Mouse (Mus musculus) lung, embryonic 15.5 days (tissue): ENCODE results near the gene Asic4. TPM values are rescaled to one million over a fixed set of nuclear protein-coding genes. Genes with fewer than 3 reads are reported as not detected.

Experiments used
- ATAC-seq: fragments of 200-750 bp; cut with Nextera tagmentation; 2 replicates; pipeline ENCODE4 v1.8.0; 2017; ENCODE audit warnings: moderate number of reproducible peaks, borderline replicate concordance; ENCODE audit not compliant: low FRiP score, low TSS enrichment; ENCODE audit errors: extremely low read depth
- H3K27ac ChIP-seq: fragments of 300-500 bp; sonication (generic); 2 replicates; pipeline ENCODE4 v1.5.1; 2015; ENCODE audit warnings: moderate library complexity, mild to moderate bottlenecking, inconsistent platforms
- H3K27me3 ChIP-seq: fragments of 300-500 bp; sonication (generic); 2 replicates; pipeline ENCODE4 v1.6.1; 2015; ENCODE audit warnings: inconsistent platforms
- H3K36me3 ChIP-seq: fragments of 300-500 bp; sonication (generic); 2 replicates; pipeline ENCODE4 v1.6.1; 2015; ENCODE audit warnings: inconsistent platforms
- H3K4me1 ChIP-seq: fragments of 300-500 bp; sonication (generic); 2 replicates; pipeline ENCODE4 v1.6.1; 2015; ENCODE audit warnings: inconsistent platforms
- H3K4me2 ChIP-seq: fragments of 300-500 bp; sonication (generic); 2 replicates; pipeline ENCODE4 v1.6.1; 2015; ENCODE audit warnings: inconsistent platforms, mild to moderate bottlenecking, moderate library complexity
- H3K4me3 ChIP-seq: fragments of 300-500 bp; sonication (generic); 2 replicates; pipeline ENCODE4 v1.5.1; 2015; ENCODE audit warnings: mild to moderate bottlenecking, inconsistent platforms
- H3K9ac ChIP-seq: fragments of 300-500 bp; sonication (generic); 2 replicates; pipeline ENCODE4 v1.6.1; 2015; ENCODE audit warnings: inconsistent platforms
- H3K9me3 ChIP-seq: fragments of 300-500 bp; sonication (generic); 2 replicates; pipeline ENCODE4 v1.6.1; 2016; ENCODE audit warnings: inconsistent platforms
- WGBS: fragments of 180-500 bp; shearing (Covaris S2); methylation state at CpG from one replicate; pipeline ENCODE4 v1.1.7; 2015; 5-methylcytosine and 5-hydroxymethylcytosine counted together
- polyA plus RNA-seq: library from polyadenylated mRNA; unstranded; fragments of >200 nt; fragmentation: Nextera tagmentation; extraction: Ambion mirVana; gene quantifications from 2 replicates; pipeline ENCODE4 v1.2.1, GENCODE M21; 2015

Gene Asic4
- polyA plus RNA-seq, 1 experiment from 2014 or later: 0.26 TPM

- H3K9me3 ChIP-seq: no peaks in the 10 kb centered on the region
- 2% methylated on average over 71 of the region's 71 CpGs for WGBS
- peaks cover 56% of the 10 kb centered on the region for H3K27me3 ChIP-seq
- peaks cover 19% of the 10 kb centered on the region for H3K4me1 ChIP-seq
- peak overlapping the region; percentile 19; the same call in 1 of the 2 replicates for H3K9ac ChIP-seq
- H3K36me3 ChIP-seq: 0 out of 2 replicates have a peak, but pooled peaks cover 7% of the 10 kb centered on the region
- peak overlapping the region; percentile 59 for H3K4me2 ChIP-seq
- peak; percentile 59; the same call in 1 of the 2 replicates for ATAC-seq
- H3K27ac ChIP-seq: no peak overlapping the region
- H3K4me3 ChIP-seq: peak overlapping the region; percentile 32
These were observed 27.3 kb upstream of the Asic4 start for GRCm38 (mm10) chr1:75422823-75423471.

GRCm38 (mm10) chr1:75423780-75424390, 26.4 kb upstream of the Asic4 start:
- Histone ChIP-seq H3K27me3 (peaks cover 56% of the 10 kb centered on the region), H3K4me3 (no peak overlapping the region), H3K27ac (no peak overlapping the region), H3K4me2 (no peak overlapping the region), H3K36me3 (no peaks in the 10 kb centered on the region), H3K9me3 (no peaks in the 10 kb centered on the region), H3K9ac (no peak overlapping the region), H3K4me1 (peaks cover 19% of the 10 kb centered on the region)
- no peak for ATAC-seq
- WGBS: 80% methylated on average over 11 of the region's 11 CpGs

DNA sequence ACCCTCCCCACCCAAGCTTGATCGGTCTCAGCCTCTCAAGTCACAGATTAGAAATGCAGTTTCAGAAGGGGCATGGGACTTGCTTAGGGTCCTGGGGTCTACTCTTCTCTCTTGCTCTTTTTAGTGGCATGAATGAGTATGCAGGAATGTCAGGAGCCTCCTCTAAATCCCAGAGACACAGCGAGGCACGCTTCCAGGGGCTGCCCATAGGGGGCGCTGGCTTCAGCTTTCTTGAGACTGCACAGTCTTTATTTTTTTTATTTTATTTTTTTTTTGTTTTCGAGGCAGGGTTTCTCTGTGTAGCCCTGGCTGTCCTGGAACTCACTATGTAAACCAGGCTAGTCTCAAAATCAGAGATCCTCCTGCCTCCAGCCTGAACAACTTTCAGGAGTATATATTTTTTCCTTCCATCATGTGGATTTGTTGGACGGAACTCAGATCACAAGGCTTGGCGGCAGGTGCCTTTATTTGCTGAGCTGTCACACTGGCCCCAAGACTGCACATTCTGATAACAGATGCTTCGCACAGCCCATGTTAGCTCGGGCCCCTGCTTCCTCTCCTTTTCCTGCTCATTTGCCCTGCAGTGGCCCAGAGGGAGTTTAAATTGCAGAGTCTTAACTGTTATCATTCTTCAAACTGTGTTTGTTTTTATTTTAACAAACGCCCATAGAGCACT, 24.3 kb upstream of the Asic4 start:
- Histone ChIP-seq H3K27ac (no peak overlapping the region), H3K4me3 (no peak overlapping the region), H3K27me3 (peaks cover 41% of the 10 kb centered on the region), H3K4me1 (peaks cover 19% of the 10 kb centered on the region), H3K9ac (no peak overlapping the region), H3K9me3 (no peaks in the 10 kb centered on the region), H3K36me3 (no peaks in the 10 kb centered on the region), H3K4me2 (no peak overlapping the region)
- 20% methylated on average over 10 of the region's 10 CpGs for WGBS
- no peak for ATAC-seq

DNA sequence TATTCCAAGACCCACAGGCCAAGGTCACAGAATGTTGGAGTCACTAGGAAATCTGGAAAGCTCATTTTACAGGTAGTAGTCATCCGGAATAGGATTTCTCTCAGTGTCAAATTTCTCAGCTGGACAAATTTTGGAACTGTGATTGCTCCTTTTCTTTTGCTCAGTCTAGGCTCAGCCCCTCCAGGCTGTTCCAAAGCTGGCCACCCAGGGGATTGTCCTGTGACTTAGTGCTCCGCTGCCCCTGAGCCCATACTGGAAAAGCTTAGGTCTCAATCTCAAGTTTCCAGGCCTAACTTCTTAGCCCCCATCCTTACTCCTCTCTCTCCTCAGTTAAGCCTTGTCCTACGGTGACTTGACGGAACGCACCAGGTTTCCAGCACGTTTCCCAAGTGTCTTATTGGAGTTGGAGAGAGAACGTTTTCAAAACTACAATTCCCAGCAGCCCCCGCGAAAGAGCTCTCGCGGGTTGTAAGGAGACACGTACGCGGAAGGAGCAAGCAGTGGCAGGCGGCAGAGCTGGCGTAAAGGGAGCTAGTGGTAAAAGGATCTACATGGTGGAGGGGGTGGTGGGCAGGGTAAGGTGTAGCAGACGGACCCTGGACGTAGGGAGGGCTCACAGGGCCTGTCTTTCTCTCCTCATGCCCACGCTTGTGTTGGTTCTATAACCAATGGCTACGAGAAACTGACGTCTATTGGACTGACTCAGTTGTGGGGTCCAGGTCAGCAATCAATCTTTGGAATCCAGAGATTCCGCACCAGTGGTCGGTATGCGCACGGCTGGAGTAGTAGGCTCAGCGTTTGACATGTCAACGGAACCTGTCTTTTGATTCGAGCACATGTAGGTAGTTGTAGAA, 14.5 kb upstream of the Asic4 start, which contains the start of gene Gmppa:
TSS of gene Gmppa (plus strand) at position 456 of the 854 bp plus-strand sequence.
- peak; percentile 85 for ATAC-seq
- Histone ChIP-seq H3K4me2 (peak within 1 kb of the TSS; percentile 62), H3K9me3 (no peaks in the 10 kb centered on the region), H3K4me3 (peak within 1 kb of the TSS; percentile 64), H3K27me3 (no peaks in the 10 kb centered on the region), H3K27ac (peak within 1 kb of the TSS; percentile 55), H3K36me3 (no peaks in the 10 kb centered on the region), H3K4me1 (peaks cover 11% of the 10 kb centered on the region), H3K9ac (peak within 1 kb of the TSS; percentile 66)
- WGBS: 6% methylated on average over 28 of the region's 28 CpGs

DNA sequence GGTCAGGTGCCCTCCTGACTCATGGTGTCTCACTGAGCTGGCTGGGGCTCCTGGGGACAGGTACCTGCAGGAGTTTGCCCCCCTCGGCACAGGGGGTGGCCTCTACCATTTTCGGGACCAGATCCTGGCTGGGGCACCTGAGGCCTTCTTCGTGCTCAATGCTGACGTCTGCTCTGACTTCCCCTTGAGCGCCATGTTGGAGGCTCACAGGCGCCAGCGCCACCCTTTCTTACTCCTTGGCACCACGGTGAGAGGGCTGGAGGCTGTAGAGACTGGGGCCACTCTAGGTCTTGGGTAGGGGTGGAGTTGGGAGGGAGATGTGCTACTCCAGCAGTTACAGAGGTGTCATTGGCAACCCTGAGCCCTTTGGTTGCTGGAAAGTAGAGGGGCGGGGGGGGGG, 11.5 kb upstream of the Asic4 start:
- H3K4me3 ChIP-seq: no peak overlapping the region
- no peaks in the 10 kb centered on the region for H3K9me3 ChIP-seq
- ATAC-seq: no peak
- no peak overlapping the region for H3K27ac ChIP-seq
- no peaks in the 10 kb centered on the region for H3K36me3 ChIP-seq
- no peak overlapping the region for H3K9ac ChIP-seq
- H3K27me3 ChIP-seq: no peaks in the 10 kb centered on the region
- no peak overlapping the region for H3K4me2 ChIP-seq
- peaks cover 25% of the 10 kb centered on the region for H3K4me1 ChIP-seq
- 74% methylated on average over 8 of the region's 9 CpGs for WGBS

GRCm38 (mm10) chr1:75440661-75441060, 9.6 kb upstream of the Asic4 start:
- WGBS: 90% methylated on average over 7 of the region's 7 CpGs
- Histone ChIP-seq H3K9me3 (no peaks in the 10 kb centered on the region), H3K4me2 (no peak overlapping the region), H3K4me3 (no peak overlapping the region), H3K9ac (no peak overlapping the region), H3K27me3 (peaks cover 13% of the 10 kb centered on the region), H3K36me3 (no peaks in the 10 kb centered on the region), H3K27ac (no peak overlapping the region), H3K4me1 (peaks cover 36% of the 10 kb centered on the region)
- ATAC-seq: no peak

GRCm38 (mm10) chr1:75441471-75441996, 8.7 kb upstream of the Asic4 start:
- ATAC-seq: no peak
- Histone ChIP-seq H3K36me3 (no peaks in the 10 kb centered on the region), H3K4me1 (peaks cover 41% of the 10 kb centered on the region), H3K9me3 (no peaks in the 10 kb centered on the region), H3K27ac (no peak overlapping the region), H3K27me3 (peaks cover 21% of the 10 kb centered on the region), H3K4me3 (no peak overlapping the region), H3K9ac (no peak overlapping the region), H3K4me2 (no peak overlapping the region)
- WGBS: 85% methylated on average over 15 of the region's 15 CpGs

DNA sequence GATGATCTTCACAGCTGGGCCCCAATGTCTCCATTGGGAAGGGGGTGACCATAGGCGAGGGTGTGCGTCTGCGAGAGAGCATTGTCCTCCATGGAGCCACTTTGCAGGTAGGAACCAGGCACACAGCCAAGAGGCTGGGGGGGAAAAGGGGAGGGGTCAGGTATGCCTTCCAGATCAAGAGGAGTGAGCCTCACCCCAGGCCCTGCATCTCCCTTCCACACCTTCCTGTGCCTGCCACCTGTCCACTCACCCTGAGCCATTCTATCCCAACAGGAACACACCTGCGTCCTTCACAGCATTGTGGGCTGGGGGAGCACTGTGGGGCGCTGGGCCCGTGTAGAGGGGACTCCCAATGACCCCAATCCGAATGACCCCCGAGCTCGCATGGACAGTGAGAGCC, 8.1 kb upstream of the Asic4 start:
- H3K4me1 ChIP-seq: peaks cover 43% of the 10 kb centered on the region
- H3K27ac ChIP-seq: no peak overlapping the region
- H3K4me3 ChIP-seq: no peak overlapping the region
- H3K27me3 ChIP-seq: peaks cover 28% of the 10 kb centered on the region
- no peak overlapping the region for H3K9ac ChIP-seq
- WGBS: 71% methylated on average over 9 of the region's 9 CpGs
- H3K36me3 ChIP-seq: no peaks in the 10 kb centered on the region
- ATAC-seq: no peak
- no peak overlapping the region for H3K4me2 ChIP-seq
- no peaks in the 10 kb centered on the region for H3K9me3 ChIP-seq

DNA sequence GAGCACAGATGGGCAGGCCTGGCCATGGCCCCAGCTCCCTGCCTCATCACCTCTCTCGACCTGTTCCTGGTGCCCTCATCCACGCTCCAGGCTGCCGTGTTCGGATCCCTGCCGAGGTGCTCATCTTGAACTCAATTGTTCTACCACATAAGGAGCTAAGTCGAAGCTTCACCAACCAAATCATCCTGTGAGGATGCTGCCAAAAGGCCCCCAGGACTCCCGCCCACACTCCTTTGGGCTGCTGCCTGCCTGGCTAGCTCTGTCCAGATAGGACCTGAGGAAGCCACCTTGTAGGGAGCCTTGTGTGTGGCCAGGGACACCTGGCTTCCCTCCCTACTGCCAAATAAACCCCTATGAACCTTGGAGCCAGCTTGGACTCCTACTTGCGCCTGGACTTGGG, 7.4 kb upstream of the Asic4 start:
- no peak for ATAC-seq
- Histone ChIP-seq H3K4me3 (no peak overlapping the region), H3K36me3 (no peaks in the 10 kb centered on the region), H3K9me3 (no peaks in the 10 kb centered on the region), H3K4me2 (no peak overlapping the region), H3K27me3 (peaks cover 34% of the 10 kb centered on the region), H3K9ac (no peak overlapping the region), H3K27ac (no peak overlapping the region), H3K4me1 (peaks cover 49% of the 10 kb centered on the region)
- WGBS: 54% methylated on average over 8 of the region's 8 CpGs

GRCm38 (mm10) chr1:75443247-75444024, 6.8 kb upstream of the Asic4 start:
- H3K27ac ChIP-seq: no peak overlapping the region
- 46% methylated on average over 13 of the region's 13 CpGs for WGBS
- no peak for ATAC-seq
- H3K36me3 ChIP-seq: no peaks in the 10 kb centered on the region
- H3K4me1 ChIP-seq: peaks cover 55% of the 10 kb centered on the region
- peaks cover 40% of the 10 kb centered on the region for H3K27me3 ChIP-seq
- H3K9me3 ChIP-seq: no peaks in the 10 kb centered on the region
- no peak overlapping the region for H3K4me3 ChIP-seq
- H3K4me2 ChIP-seq: no peak overlapping the region
- H3K9ac ChIP-seq: no peak overlapping the region

GRCm38 (mm10) chr1:75444208-75444607, 6.0 kb upstream of the Asic4 start:
- H3K4me1 ChIP-seq: peaks cover 61% of the 10 kb centered on the region
- WGBS: 39% methylated on average over 3 of the region's 3 CpGs
- H3K9ac ChIP-seq: no peak overlapping the region
- no peak overlapping the region for H3K4me3 ChIP-seq
- no peaks in the 10 kb centered on the region for H3K36me3 ChIP-seq
- no peak overlapping the region for H3K4me2 ChIP-seq
- no peaks in the 10 kb centered on the region for H3K9me3 ChIP-seq
- no peak overlapping the region for H3K27ac ChIP-seq
- H3K27me3 ChIP-seq: peaks cover 47% of the 10 kb centered on the region
- no peak for ATAC-seq
